Mouse (Mus musculus) hindbrain, embryonic 14.5 days (tissue): ENCODE measurements at regions not wholly inside any gene's neighbourhood (a gene's known extent, or its start where the extent isn't known, plus 50 kb on each side); places are given as distances from the start of the nearest gene placed in this dataset.

Experiments
- ATAC-seq: fragments of 200-750 bp; cut with Nextera tagmentation; 2 replicates; pipeline ENCODE4 v1.8.0; 2017; ENCODE audit warnings: moderate number of reproducible peaks, mild to moderate bottlenecking, moderate TSS enrichment, moderate library complexity; ENCODE audit not compliant: low FRiP score
- DNase-seq: peaks from one replicate; pipeline ENCODE4 v3.0.0-alpha.2; 2015; ENCODE audit warnings: low spot score
- H3K27ac ChIP-seq: fragments of 300-500 bp; sonication (generic); 2 replicates; pipeline ENCODE4 v1.5.1; 2014; ENCODE audit warnings: mild to moderate bottlenecking, moderate library complexity
- H3K27me3 ChIP-seq: fragments of 300-500 bp; sonication (generic); 2 replicates; pipeline ENCODE4 v1.6.1; 2014; ENCODE audit warnings: mild to moderate bottlenecking, low read length, mixed read lengths; ENCODE audit not compliant: control insufficient read depth, insufficient read depth
- H3K36me3 ChIP-seq: fragments of 300-500 bp; sonication (generic); replicated peaks from 2 replicates; pipeline ENCODE4 v1.6.1; 2014; ENCODE audit not compliant: control insufficient read depth, insufficient read depth
- H3K4me1 ChIP-seq: fragments of 300-500 bp; sonication (generic); replicated peaks from 2 replicates; pipeline ENCODE4 v1.6.1; 2014; ENCODE audit warnings: antibody characterized with exemption, low read length, mixed read lengths; ENCODE audit not compliant: control insufficient read depth, insufficient read depth
- H3K4me2 ChIP-seq: fragments of 300-500 bp; sonication (generic); replicated peaks from 2 replicates; pipeline ENCODE4 v1.6.1; 2014; ENCODE audit warnings: mild to moderate bottlenecking, moderate library complexity
- H3K4me3 ChIP-seq: fragments of 300-500 bp; sonication (generic); replicated peaks from 2 replicates; pipeline ENCODE4 v1.5.1; 2014; ENCODE audit warnings: mild to moderate bottlenecking, low read length
- H3K9ac ChIP-seq: fragments of 300-500 bp; sonication (generic); 2 replicates; pipeline ENCODE4 v1.6.1; 2014
- H3K9me3 ChIP-seq: fragments of 300-500 bp; sonication (generic); 2 replicates; pipeline ENCODE4 v1.6.1; 2016; ENCODE audit warnings: low read length; ENCODE audit not compliant: control insufficient read depth
- WGBS: fragments of 180-500 bp; shearing (Covaris S2); extraction: QIAGEN DNeasy Blood & Tissue Kit; methylation state at CpG from one replicate; pipeline ENCODE4 v1.1.7; 2014; 5-methylcytosine and 5-hydroxymethylcytosine counted together

- no peak overlapping the region for H3K4me2 ChIP-seq
- H3K9ac ChIP-seq, result no peak overlapping the region
- no peak for ATAC-seq
- no peaks in the 10 kb centered on the region for H3K9me3 ChIP-seq
- H3K36me3 ChIP-seq, result no peaks in the 10 kb centered on the region
- H3K27ac ChIP-seq, result no peak overlapping the region
- no peak overlapping the region for H3K4me3 ChIP-seq
- WGBS, result 64% methylated on average over 4 of the region's 4 CpGs
- H3K4me1 ChIP-seq, result no peaks in the 10 kb centered on the region
- DNase-seq, result no peak
- H3K27me3 ChIP-seq, result no peaks in the 10 kb centered on the region
Observed at GRCm38 (mm10) chr8:86224851-86225250, 355.6 kb downstream of the Abcc12 start.

GRCm38 (mm10) chr8:86222715-86223114 is 357.8 kb downstream of the Abcc12 start:
- ATAC-seq (no peak), DNase-seq (no peak)
- Histone ChIP-seq H3K36me3 (no peaks in the 10 kb centered on the region), H3K27ac (no peak overlapping the region), H3K4me1 (no peaks in the 10 kb centered on the region), H3K9me3 (no peaks in the 10 kb centered on the region), H3K27me3 (no peaks in the 10 kb centered on the region), H3K4me2 (no peak overlapping the region), H3K4me3 (no peak overlapping the region), H3K9ac (no peak overlapping the region)
- WGBS, result 88% methylated on average over 7 of the region's 7 CpGs

- H3K4me3 ChIP-seq, result no peak overlapping the region
- WGBS, result 96% methylated on average over 4 of the region's 4 CpGs
- no peak overlapping the region for H3K9ac ChIP-seq
Observed at GRCm38 (mm10) chr8:86222228-86222627, 358.3 kb downstream of the Abcc12 start.

GRCm38 (mm10) chr8:86214399-86214798 is 366.1 kb downstream of the Abcc12 start:
- 94% methylated on average over 8 of the region's 8 CpGs for WGBS
- Histone ChIP-seq H3K4me2 (no peak overlapping the region), H3K9me3 (no peaks in the 10 kb centered on the region), H3K4me3 (no peak overlapping the region), H3K9ac (no peak overlapping the region), H3K27me3 (no peaks in the 10 kb centered on the region), H3K27ac (no peak overlapping the region), H3K4me1 (no peaks in the 10 kb centered on the region), H3K36me3 (no peaks in the 10 kb centered on the region)
- ATAC-seq (no peak), DNase-seq (no peak)

More at GRCm38 (mm10) chr8:86222228-86222627, 358.3 kb downstream of the Abcc12 start:
- DNase-seq, result no peak
- no peaks in the 10 kb centered on the region for H3K9me3 ChIP-seq
- no peak overlapping the region for H3K4me2 ChIP-seq
- H3K36me3 ChIP-seq, result no peaks in the 10 kb centered on the region
- ATAC-seq, result no peak
- H3K27me3 ChIP-seq, result no peaks in the 10 kb centered on the region
- H3K27ac ChIP-seq, result no peak overlapping the region
- no peaks in the 10 kb centered on the region for H3K4me1 ChIP-seq

GRCm38 (mm10) chr8:86212461-86212860 is 368.0 kb downstream of the Abcc12 start:
- 98% methylated on average over 2 of the region's 2 CpGs for WGBS

GRCm38 (mm10) chr8:86208812-86209262 is 368.1 kb downstream of the Phkb start:
- Histone ChIP-seq H3K4me2 (no peak overlapping the region), H3K27me3 (no peaks in the 10 kb centered on the region), H3K4me1 (peaks cover 10% of the 10 kb centered on the region), H3K36me3 (no peaks in the 10 kb centered on the region), H3K4me3 (no peak overlapping the region), H3K9me3 (no peaks in the 10 kb centered on the region), H3K9ac (no peak overlapping the region), H3K27ac (no peak overlapping the region)
- ATAC-seq (no peak), DNase-seq (no peak)
- WGBS, result 72% methylated on average over 5 of the region's 5 CpGs

More at GRCm38 (mm10) chr8:86212461-86212860, 368.0 kb downstream of the Abcc12 start:
- H3K27me3 ChIP-seq, result no peaks in the 10 kb centered on the region
- H3K9me3 ChIP-seq, result no peaks in the 10 kb centered on the region
- H3K4me2 ChIP-seq, result no peak overlapping the region
- no peak overlapping the region for H3K27ac ChIP-seq
- H3K36me3 ChIP-seq, result no peaks in the 10 kb centered on the region
- H3K4me1 ChIP-seq, result no peaks in the 10 kb centered on the region
- no peak overlapping the region for H3K4me3 ChIP-seq
- no peak for ATAC-seq
- no peak overlapping the region for H3K9ac ChIP-seq
- no peak for DNase-seq

- no peaks in the 10 kb centered on the region for H3K9me3 ChIP-seq
- no peak overlapping the region for H3K9ac ChIP-seq
- 24% methylated on average over 6 of the region's 6 CpGs for WGBS
- H3K27ac ChIP-seq, result peak overlapping the region; percentile 49; the same call in 1 of the 2 replicates
- H3K36me3 ChIP-seq, result no peaks in the 10 kb centered on the region
- DNase-seq (peak; percentile 29), ATAC-seq (peak; percentile 59; the same call in 1 of the 2 replicates)
- no peak overlapping the region for H3K4me3 ChIP-seq
- H3K4me2 ChIP-seq, result no peak overlapping the region
- no peaks in the 10 kb centered on the region for H3K27me3 ChIP-seq
- peaks cover 15% of the 10 kb centered on the region for H3K4me1 ChIP-seq
Observed at GRCm38 (mm10) chr8:86204421-86205229, 363.9 kb downstream of the Phkb start.

- WGBS, result 43% methylated on average over 9 of the region's 9 CpGs
- Histone ChIP-seq H3K9ac (no peak overlapping the region), H3K4me1 (peaks cover 15% of the 10 kb centered on the region), H3K4me2 (no peak overlapping the region; the same call in 1 of the 2 replicates), H3K9me3 (no peaks in the 10 kb centered on the region), H3K36me3 (no peaks in the 10 kb centered on the region), H3K27ac (no peak overlapping the region), H3K27me3 (no peaks in the 10 kb centered on the region), H3K4me3 (no peak overlapping the region)
- no peak for DNase-seq
- ATAC-seq, result no peak
Observed at GRCm38 (mm10) chr8:86203107-86203506, 362.3 kb downstream of the Phkb start.

- no peak overlapping the region for H3K4me3 ChIP-seq
- no peaks in the 10 kb centered on the region for H3K27me3 ChIP-seq
- H3K4me2 ChIP-seq, result no peak overlapping the region
- no peak for DNase-seq
- H3K4me1 ChIP-seq, result peaks cover 15% of the 10 kb centered on the region
- no peak overlapping the region for H3K27ac ChIP-seq
- 85% methylated on average over 4 of the region's 4 CpGs for WGBS
- no peaks in the 10 kb centered on the region for H3K36me3 ChIP-seq
- no peaks in the 10 kb centered on the region for H3K9me3 ChIP-seq
- no peak for ATAC-seq
- no peak overlapping the region for H3K9ac ChIP-seq
Observed at GRCm38 (mm10) chr8:86201830-86202229, 361.1 kb downstream of the Phkb start.
